Mouse (Mus musculus) kidney, adult 10 weeks (tissue): Measurements from ENCODE around the gene Olfr477. TPM values are rescaled to one million over a fixed set of nuclear protein-coding genes. Genes with fewer than 3 reads are reported as not detected.

Source experiments
- polyA plus RNA-seq: library from polyadenylated mRNA; stranded (reverse); fragments of 350-450 nt; fragmentation: Illumina TruSeq; extraction: RNeasy Lipid Tissue Mini Kit (QIAGEN cat#74804); gene quantifications from one replicate; pipeline ENCODE4 v1.2.3, GENCODE M21; 2014; ENCODE audit warnings: low read depth, low replicate concordance

Gene Olfr477
- polyA plus RNA-seq = not detected

GRCm38 (mm10) chr7:107986393-107986792 is at the start of gene Olfr477:
Olfr477 (plus strand) TSS chr7:107986693.

GRCm38 (mm10) chr7:107954343-107954742 is 32.1 kb upstream of the Olfr477 start, which contains the start of gene Olfr474:
Olfr474 (plus strand) TSS chr7:107954643.

GRCm38 (mm10) chr7:107964503-107964902 is 22.0 kb upstream of the Olfr477 start, which contains the start of gene Olfr476:
Olfr476 (plus strand) TSS chr7:107964803.

GRCm38 (mm10) chr7:108033889-108034288 is 47.4 kb downstream of the Olfr477 start, which contains the start of gene Olfr478:
Olfr478 (minus strand) TSS chr7:108033989.

Other genes starting within 250 kb of the Olfr477 start
- not detected for gene Cyb5r2, start 228.7 kb upstream of the Olfr477 start, polyA plus RNA-seq
- gene Ovch2, start 185.5 kb upstream of the Olfr477 start, polyA plus RNA-seq = not detected
- gene Olfr467, start 174.4 kb upstream of the Olfr477 start, polyA plus RNA-seq = not detected
- not detected for gene Olfr469, start 161.2 kb upstream of the Olfr477 start, polyA plus RNA-seq
- gene Olfr470, start 139.2 kb upstream of the Olfr477 start, polyA plus RNA-seq = not detected
- not detected for gene Olfr472, start 88.8 kb upstream of the Olfr477 start, polyA plus RNA-seq
- gene Olfr473, start 56.2 kb upstream of the Olfr477 start, polyA plus RNA-seq = not detected
- gene Olfr474, start 32.0 kb upstream of the Olfr477 start, polyA plus RNA-seq = not detected
- not detected for gene Olfr476, start 21.9 kb upstream of the Olfr477 start, polyA plus RNA-seq
- not detected for gene Olfr478, start 47.3 kb downstream of the Olfr477 start, polyA plus RNA-seq
- not detected for gene Olfr479, start 64.0 kb downstream of the Olfr477 start, polyA plus RNA-seq
- not detected for gene Olfr480, start 80.7 kb downstream of the Olfr477 start, polyA plus RNA-seq
- not detected for gene Olfr481, start 93.2 kb downstream of the Olfr477 start, polyA plus RNA-seq
- not detected for gene Olfr482, start 110.9 kb downstream of the Olfr477 start, polyA plus RNA-seq
- gene Olfr483, start 114.2 kb downstream of the Olfr477 start, polyA plus RNA-seq = not detected
- not detected for gene Olfr484, start 140.8 kb downstream of the Olfr477 start, polyA plus RNA-seq
- gene Olfr485, start 173.2 kb downstream of the Olfr477 start, polyA plus RNA-seq = not detected
- gene Olfr486, start 186.0 kb downstream of the Olfr477 start, polyA plus RNA-seq = not detected
- not detected for gene Olfr487, start 227.9 kb downstream of the Olfr477 start, polyA plus RNA-seq